Mouse (Mus musculus) neural tube, embryonic 13.5 days (tissue): Measurements from ENCODE around the gene Ttll12. TPM values are rescaled to one million over a fixed set of nuclear protein-coding genes. Genes with fewer than 3 reads are reported as not detected.

Experiments used
- ATAC-seq: fragments of 200-750 bp; cut with Nextera tagmentation; 2 replicates; pipeline ENCODE4 v1.8.0; 2017; ENCODE audit warnings: low read depth, mild to moderate bottlenecking, moderate TSS enrichment, moderate library complexity
- H3K27ac ChIP-seq: fragments of 300-500 bp; sonication (generic); replicated peaks from 2 replicates; pipeline ENCODE4 v1.5.1; 2015; ENCODE audit warnings: moderate library complexity, mild to moderate bottlenecking, inconsistent platforms
- H3K27me3 ChIP-seq: fragments of 300-500 bp; sonication (generic); 2 replicates; pipeline ENCODE4 v1.6.1; 2015; ENCODE audit warnings: mild to moderate bottlenecking, inconsistent platforms
- H3K36me3 ChIP-seq: fragments of 300-500 bp; sonication (generic); 2 replicates; pipeline ENCODE4 v1.6.1; 2015; ENCODE audit warnings: mild to moderate bottlenecking, inconsistent platforms
- H3K4me1 ChIP-seq: fragments of 300-500 bp; sonication (generic); replicated peaks from 2 replicates; pipeline ENCODE4 v1.6.1; 2015; ENCODE audit warnings: inconsistent platforms
- H3K4me2 ChIP-seq: fragments of 300-500 bp; sonication (generic); 2 replicates; pipeline ENCODE4 v1.6.1; 2015; ENCODE audit warnings: inconsistent platforms, mild to moderate bottlenecking, moderate library complexity
- H3K4me3 ChIP-seq: fragments of 300-500 bp; sonication (generic); 2 replicates; pipeline ENCODE4 v1.5.1; 2015; ENCODE audit warnings: mild to moderate bottlenecking, inconsistent platforms
- H3K9ac ChIP-seq: fragments of 300-500 bp; sonication (generic); 2 replicates; pipeline ENCODE4 v1.6.1; 2015; ENCODE audit warnings: moderate library complexity, mild to moderate bottlenecking, inconsistent platforms
- H3K9me3 ChIP-seq: fragments of 300-500 bp; sonication (generic); 2 replicates; pipeline ENCODE4 v1.6.1; 2016; ENCODE audit warnings: inconsistent platforms
- WGBS: fragments of 180-500 bp; shearing (Covaris S2); methylation state at CpG from one replicate; pipeline ENCODE4 v1.1.7; 2015; 5-methylcytosine and 5-hydroxymethylcytosine counted together
- polyA plus RNA-seq: library from polyadenylated mRNA; unstranded; fragments of >200 nt; fragmentation: Nextera tagmentation; extraction: Ambion mirVana; gene quantifications from 2 replicates; pipeline ENCODE4 v1.2.1, GENCODE M21; 2015

The Ttll12 gene
- polyA plus RNA-seq, 1 experiment from 2014 or later: 37.3 TPM

- Histone ChIP-seq H3K4me1 (peaks cover 14% of the 10 kb centered on the region), H3K36me3 (peaks cover 47% of the 10 kb centered on the region), H3K27ac (no peak overlapping the region), H3K9me3 (no peaks in the 10 kb centered on the region), H3K4me2 (no peak overlapping the region), H3K27me3 (no peaks in the 10 kb centered on the region), H3K9ac (no peak overlapping the region), H3K4me3 (no peak overlapping the region)
- ATAC-seq: no peak
These were observed 41.1 kb downstream of the Ttll12 start for GRCm38 (mm10) chr15:83553831-83554230.

DNA sequence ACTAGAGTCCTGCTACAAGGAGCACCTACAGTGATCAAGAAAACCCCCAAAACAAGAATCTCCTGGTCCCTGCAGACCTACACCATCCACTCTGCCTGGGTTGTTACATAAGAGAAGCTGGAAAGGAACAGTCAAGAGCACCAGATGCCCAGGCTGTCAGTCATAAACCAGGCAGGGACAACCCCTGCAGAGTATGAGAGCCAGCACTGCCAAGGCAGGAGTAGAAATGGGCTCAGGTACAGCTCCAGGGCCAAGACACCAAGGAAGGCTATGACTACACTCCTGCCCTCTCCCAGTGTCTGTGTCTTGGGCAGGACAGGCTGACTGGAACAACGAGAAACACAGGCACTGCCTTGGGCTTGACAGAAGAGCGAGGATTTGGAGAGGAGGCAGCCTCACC is 44.8 kb downstream of the Ttll12 start:
- 86% methylated on average over 2 of the region's 2 CpGs for WGBS
- Histone ChIP-seq H3K27me3 (no peaks in the 10 kb centered on the region), H3K27ac (no peak overlapping the region), H3K4me1 (peaks cover 10% of the 10 kb centered on the region), H3K36me3 (peaks cover 84% of the 10 kb centered on the region), H3K9me3 (no peaks in the 10 kb centered on the region), H3K9ac (no peak overlapping the region), H3K4me2 (no peak overlapping the region), H3K4me3 (no peak overlapping the region)
- no peak for ATAC-seq

- H3K36me3 ChIP-seq: peaks cover 74% of the 10 kb centered on the region
- no peaks in the 10 kb centered on the region for H3K4me1 ChIP-seq
- no peaks in the 10 kb centered on the region for H3K9me3 ChIP-seq
- no peaks in the 10 kb centered on the region for H3K27me3 ChIP-seq
- H3K4me3 ChIP-seq: no peak overlapping the region
- no peak overlapping the region for H3K27ac ChIP-seq
- WGBS: 87% methylated on average over 8 of the region's 8 CpGs
- H3K9ac ChIP-seq: no peak overlapping the region
- no peak for ATAC-seq
- H3K4me2 ChIP-seq: no peak overlapping the region
These were observed 47.8 kb downstream of the Ttll12 start for GRCm38 (mm10) chr15:83547144-83547543.

GRCm38 (mm10) chr15:83546029-83546428 is 48.9 kb downstream of the Ttll12 start:
- no peaks in the 10 kb centered on the region for H3K4me1 ChIP-seq
- ATAC-seq: no peak
- no peaks in the 10 kb centered on the region for H3K27me3 ChIP-seq
- H3K27ac ChIP-seq: no peak overlapping the region
- H3K36me3 ChIP-seq: peaks cover 63% of the 10 kb centered on the region
- 91% methylated on average over 7 of the region's 7 CpGs for WGBS
- H3K9me3 ChIP-seq: no peaks in the 10 kb centered on the region
- H3K9ac ChIP-seq: no peak overlapping the region
- H3K4me2 ChIP-seq: no peak overlapping the region
- H3K4me3 ChIP-seq: no peak overlapping the region

DNA sequence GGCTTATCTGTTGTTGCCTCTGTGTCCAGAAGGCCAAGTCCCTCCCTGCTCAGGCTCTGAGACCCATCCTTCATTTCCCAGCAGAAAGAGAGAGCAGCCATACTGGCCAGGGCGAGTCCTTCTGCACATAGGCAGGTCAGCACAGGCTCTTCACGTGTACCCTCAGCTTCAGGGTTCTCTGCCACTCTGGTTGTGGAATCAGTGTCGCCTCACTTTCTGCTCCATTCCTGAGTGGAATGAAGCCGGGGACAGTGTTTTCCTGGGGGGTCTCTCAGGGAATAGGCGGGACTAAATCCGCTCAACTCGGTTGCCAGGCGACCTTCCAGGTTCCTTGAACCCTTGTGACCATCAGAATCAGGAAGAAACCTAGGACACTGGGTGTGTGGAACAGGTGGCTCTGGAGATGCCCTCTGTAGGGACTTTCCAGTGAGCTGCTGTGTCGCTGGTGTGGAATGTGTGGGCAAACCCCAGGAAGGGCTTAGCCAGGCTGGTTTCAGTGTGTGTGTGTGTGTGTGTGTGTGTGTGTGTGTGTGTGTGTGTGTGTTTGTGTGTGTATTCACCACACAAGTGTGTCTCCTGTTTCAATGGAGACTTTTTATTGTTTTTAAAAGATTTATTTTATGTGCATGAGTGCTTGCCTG is 53.2 kb downstream of the Ttll12 start:
- Histone ChIP-seq H3K36me3 (peaks cover 20% of the 10 kb centered on the region), H3K4me3 (no peak overlapping the region), H3K4me1 (no peaks in the 10 kb centered on the region), H3K9me3 (no peaks in the 10 kb centered on the region), H3K27me3 (no peaks in the 10 kb centered on the region), H3K9ac (no peak overlapping the region), H3K27ac (no peak overlapping the region), H3K4me2 (no peak overlapping the region)
- no peak for ATAC-seq
- 81% methylated on average over 9 of the region's 9 CpGs for WGBS

DNA sequence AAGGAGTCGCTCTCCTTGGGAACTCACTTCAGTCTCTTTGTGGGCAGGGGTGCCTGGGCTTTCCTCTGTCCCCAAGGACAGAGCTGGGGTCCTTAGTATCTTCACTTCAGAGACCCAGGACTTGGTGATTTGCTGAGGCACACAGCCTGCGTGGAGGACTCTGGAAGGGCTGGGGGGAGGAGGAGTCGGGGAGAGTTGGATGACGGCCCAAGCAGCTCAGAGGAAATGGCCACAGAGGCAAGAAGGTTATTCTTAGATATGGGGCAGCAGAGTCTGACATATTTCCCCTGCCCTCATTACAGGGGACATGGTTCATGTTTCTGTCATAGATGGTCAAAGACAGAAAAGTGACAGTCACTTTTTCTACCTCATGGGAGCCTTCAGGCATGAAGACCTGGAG is 55.1 kb downstream of the Ttll12 start:
- 90% methylated on average over 4 of the region's 4 CpGs for WGBS
- H3K27me3 ChIP-seq: no peaks in the 10 kb centered on the region
- no peak overlapping the region for H3K9ac ChIP-seq
- H3K36me3 ChIP-seq: 0 out of 2 replicates have a peak, but pooled peaks cover 1% of the 10 kb centered on the region
- no peak overlapping the region for H3K4me2 ChIP-seq
- H3K4me3 ChIP-seq: no peak overlapping the region
- no peak for ATAC-seq
- H3K9me3 ChIP-seq: no peaks in the 10 kb centered on the region
- H3K4me1 ChIP-seq: no peaks in the 10 kb centered on the region
- no peak overlapping the region for H3K27ac ChIP-seq

DNA sequence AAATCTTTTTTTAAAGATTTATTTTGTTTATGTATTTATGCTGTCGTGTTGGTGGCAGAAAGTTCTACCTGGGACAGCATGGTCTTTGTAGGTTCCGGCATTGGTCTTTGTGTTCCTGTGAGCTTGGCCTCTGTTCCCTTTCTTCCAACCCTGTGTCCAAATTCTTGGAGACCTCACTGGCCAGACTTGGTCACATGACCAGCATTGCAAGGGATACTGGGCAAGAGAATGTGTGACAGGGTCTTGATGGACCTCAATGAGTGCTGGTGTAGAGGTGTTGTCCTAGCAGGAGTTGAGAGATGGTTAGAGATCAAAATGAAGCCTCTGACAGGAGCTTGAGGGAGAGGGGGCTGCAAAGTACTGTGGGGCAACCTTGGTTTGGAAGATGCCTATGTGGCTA is 56.1 kb downstream of the Ttll12 start:
- Histone ChIP-seq H3K9ac (no peak overlapping the region), H3K9me3 (no peaks in the 10 kb centered on the region), H3K27me3 (no peaks in the 10 kb centered on the region), H3K4me1 (no peaks in the 10 kb centered on the region), H3K36me3 (no peaks in the 10 kb centered on the region), H3K27ac (no peak overlapping the region), H3K4me3 (no peak overlapping the region), H3K4me2 (no peak overlapping the region)
- ATAC-seq: no peak
- 93% methylated on average over 2 of the region's 2 CpGs for WGBS

GRCm38 (mm10) chr15:83535890-83536231 is 59.1 kb downstream of the Ttll12 start:
- no peak overlapping the region for H3K4me3 ChIP-seq
- H3K27ac ChIP-seq: no peak overlapping the region
- H3K36me3 ChIP-seq: no peaks in the 10 kb centered on the region
- no peak for ATAC-seq
- 81% methylated on average over 6 of the region's 6 CpGs for WGBS
- H3K9me3 ChIP-seq: no peaks in the 10 kb centered on the region
- no peaks in the 10 kb centered on the region for H3K4me1 ChIP-seq
- H3K27me3 ChIP-seq: no peaks in the 10 kb centered on the region
- H3K9ac ChIP-seq: no peak overlapping the region
- H3K4me2 ChIP-seq: no peak overlapping the region

DNA sequence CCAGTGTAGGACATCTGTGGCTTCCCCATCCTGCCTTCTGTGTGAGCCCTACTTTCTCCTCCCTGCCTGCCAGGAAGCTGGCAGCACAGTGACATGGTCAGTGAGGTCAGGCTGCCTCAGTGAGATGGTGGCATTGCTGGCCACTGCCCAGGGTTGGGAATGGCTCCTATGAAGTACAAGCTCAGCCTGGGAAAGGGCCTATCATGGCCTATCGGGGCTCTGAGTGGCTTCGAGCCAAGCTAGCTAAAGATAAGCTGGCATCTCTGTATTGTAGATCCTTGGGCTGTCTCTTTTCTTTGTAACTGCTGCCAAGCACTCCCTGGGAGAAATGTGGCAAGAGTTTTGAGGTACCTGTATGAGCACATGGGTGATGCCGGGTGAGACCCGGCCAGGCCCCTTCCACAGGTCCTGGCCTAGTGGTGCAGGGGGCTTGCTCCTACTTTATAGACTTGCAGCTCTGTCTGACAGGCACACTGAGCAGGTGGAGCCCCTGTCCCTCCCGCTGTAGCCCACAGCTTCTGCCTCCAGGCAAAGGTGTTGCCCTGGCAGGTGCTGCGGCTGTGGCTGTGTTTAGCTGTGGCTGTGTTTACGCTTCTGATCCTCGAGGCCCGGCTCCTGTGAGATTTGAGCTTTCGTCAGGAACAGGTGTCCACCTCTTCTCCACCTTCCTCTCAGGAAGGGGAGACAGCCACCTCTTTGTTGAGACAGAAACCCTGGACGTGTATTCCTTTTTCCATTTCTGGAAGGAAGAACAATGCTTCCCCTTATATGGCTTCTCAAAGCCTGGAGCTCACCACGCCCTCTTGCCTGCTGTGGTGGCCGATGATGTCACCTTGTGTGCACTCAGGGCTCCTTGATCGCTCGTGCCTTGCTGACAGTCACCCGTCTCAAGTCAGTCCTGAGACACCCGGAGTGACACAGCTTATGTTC is 59.7 kb downstream of the Ttll12 start:
- Histone ChIP-seq H3K4me2 (no peak overlapping the region), H3K27me3 (no peaks in the 10 kb centered on the region), H3K4me1 (no peaks in the 10 kb centered on the region), H3K9me3 (no peaks in the 10 kb centered on the region), H3K27ac (no peak overlapping the region), H3K36me3 (no peaks in the 10 kb centered on the region), H3K4me3 (no peak overlapping the region), H3K9ac (no peak overlapping the region)
- WGBS: 80% methylated on average over 17 of the region's 17 CpGs
- ATAC-seq: no peak

- Histone ChIP-seq H3K4me3 (no peak overlapping the region), H3K27me3 (peaks cover 18% of the 10 kb centered on the region), H3K4me2 (no peak overlapping the region), H3K9me3 (no peaks in the 10 kb centered on the region), H3K9ac (no peak overlapping the region), H3K36me3 (no peaks in the 10 kb centered on the region), H3K4me1 (no peaks in the 10 kb centered on the region), H3K27ac (no peak overlapping the region)
- ATAC-seq: no peak
- WGBS: 77% methylated on average over 7 of the region's 7 CpGs
These were observed 62.4 kb downstream of the Ttll12 start for GRCm38 (mm10) chr15:83532606-83533005.

GRCm38 (mm10) chr15:83531961-83532469 is 62.9 kb downstream of the Ttll12 start:
- H3K4me1 ChIP-seq: peaks cover 5% of the 10 kb centered on the region
- 70% methylated on average over 5 of the region's 5 CpGs for WGBS
- H3K4me3 ChIP-seq: no peak overlapping the region
- no peak overlapping the region for H3K27ac ChIP-seq
- no peak for ATAC-seq
- H3K36me3 ChIP-seq: no peaks in the 10 kb centered on the region
- H3K9me3 ChIP-seq: no peaks in the 10 kb centered on the region
- peaks cover 24% of the 10 kb centered on the region for H3K27me3 ChIP-seq
- no peak overlapping the region for H3K4me2 ChIP-seq
- no peak overlapping the region for H3K9ac ChIP-seq

GRCm38 (mm10) chr15:83530688-83531087 is 64.3 kb downstream of the Ttll12 start:
- no peaks in the 10 kb centered on the region for H3K9me3 ChIP-seq
- H3K27me3 ChIP-seq: peaks cover 37% of the 10 kb centered on the region
- H3K4me2 ChIP-seq: no peak overlapping the region
- H3K9ac ChIP-seq: no peak overlapping the region
- no peak overlapping the region for H3K4me3 ChIP-seq
- peaks cover 17% of the 10 kb centered on the region for H3K4me1 ChIP-seq
- 79% methylated on average over 6 of the region's 6 CpGs for WGBS
- ATAC-seq: no peak
- no peaks in the 10 kb centered on the region for H3K36me3 ChIP-seq
- H3K27ac ChIP-seq: no peak overlapping the region
